Mouse (Mus musculus) left cerebral cortex, adult 9 months (tissue): ENCODE data around the gene Apba1.

ENCODE experiments used
- DNase-seq, 2 experiments: peaks; one replicate each; pipeline ENCODE4 v3.0.0; 2022; ENCODE audit warnings: low spot score in 2 of 2

Apba1 gene

GRCm38 (mm10) chr19:23758554-23759321 lies at the start of gene Apba1:
TSS of gene Apba1 (plus strand) at chr19:23758887.
- DNase-seq: peak; percentile 38 to 71

GRCm38 (mm10) chr19:23746506-23746905 lies 12.2 kb upstream of the Apba1 start:
- no peak for DNase-seq

- no peak for DNase-seq
These were observed 1.7 kb upstream of the Apba1 start for GRCm38 (mm10) chr19:23757011-23757410.

- DNase-seq: peak; percentile 86 to 97
These were observed 630 bp upstream of the Apba1 start for GRCm38 (mm10) chr19:23757961-23758553.

GRCm38 (mm10) chr19:23759322-23759945 lies 747 bp downstream of the Apba1 start:
- peak; percentile 27 to 52 for DNase-seq

GRCm38 (mm10) chr19:23763371-23763770 lies 4.7 kb downstream of the Apba1 start:
- DNase-seq: no peak

GRCm38 (mm10) chr19:23764051-23764450 lies 5.4 kb downstream of the Apba1 start:
- no peak for DNase-seq

- no peak for DNase-seq
These were observed 10.2 kb downstream of the Apba1 start for GRCm38 (mm10) chr19:23768864-23769263.

GRCm38 (mm10) chr19:23770494-23771423 lies 12.1 kb downstream of the Apba1 start:
- DNase-seq: no peak

- DNase-seq: no peak
These were observed 13.3 kb downstream of the Apba1 start for GRCm38 (mm10) chr19:23771971-23772370.

- DNase-seq: no peak
These were observed 16.7 kb downstream of the Apba1 start for GRCm38 (mm10) chr19:23775356-23775755.

- DNase-seq: no peak
These were observed 20.4 kb downstream of the Apba1 start for GRCm38 (mm10) chr19:23779130-23779529.

- DNase-seq: no peak
These were observed 21.4 kb downstream of the Apba1 start for GRCm38 (mm10) chr19:23780105-23780504.

GRCm38 (mm10) chr19:23781968-23782367 lies 23.3 kb downstream of the Apba1 start:
- DNase-seq: no peak

- no peak for DNase-seq
These were observed 29.9 kb downstream of the Apba1 start for GRCm38 (mm10) chr19:23788420-23789132.

- no peak for DNase-seq
These were observed 33.0 kb downstream of the Apba1 start for GRCm38 (mm10) chr19:23791704-23792103.

GRCm38 (mm10) chr19:23792559-23792958 lies 33.9 kb downstream of the Apba1 start:
- no peak for DNase-seq

- peak; percentile 23 to 54 for DNase-seq
These were observed 35.8 kb downstream of the Apba1 start for GRCm38 (mm10) chr19:23794491-23794890.

GRCm38 (mm10) chr19:23795156-23795555 lies 36.5 kb downstream of the Apba1 start:
- peak; percentile 14 to 39 for DNase-seq

GRCm38 (mm10) chr19:23801174-23801573 lies 42.5 kb downstream of the Apba1 start:
- no peak for DNase-seq

GRCm38 (mm10) chr19:23803221-23803870 lies 44.7 kb downstream of the Apba1 start:
- no peak for DNase-seq
